Mouse (Mus musculus) heart, adult 2 months (tissue): ENCODE data around the gene Lgals3. TPM values are rescaled to one million over a fixed set of nuclear protein-coding genes. Genes with fewer than 3 reads are reported as not detected.

Experiments used
- DNase-seq, 2 experiments: peaks; one replicate each; pipeline ENCODE4 v3.0.0; 2021
- H3K27ac ChIP-seq: fragments of 200-600 bp; 2 replicates; pipeline ENCODE4 v1.8.1; 2022
- H3K27me3 ChIP-seq: fragments of 200-500 bp; 2 replicates; pipeline ENCODE4 v1.6.1; 2012; ENCODE audit warnings: mild to moderate bottlenecking, low read length, inconsistent platforms, mixed read lengths; ENCODE audit not compliant: control insufficient read depth, insufficient read depth
- H3K36me3 ChIP-seq: fragments of 200-500 bp; 2 replicates; pipeline ENCODE4 v1.6.1; 2012; ENCODE audit warnings: low read length, inconsistent platforms; ENCODE audit not compliant: control insufficient read depth, insufficient read depth
- H3K4me1 ChIP-seq: fragments of 200-500 bp; 2 replicates; pipeline ENCODE4 v1.6.1; 2011; ENCODE audit warnings: low read length; ENCODE audit not compliant: control insufficient read depth, insufficient read depth
- H3K4me3 ChIP-seq: fragments of 200-600 bp; 2 replicates; pipeline ENCODE4 v1.8.1; 2022
- H3K79me2 ChIP-seq: fragments of 200-500 bp; replicated peaks from 2 replicates; pipeline ENCODE4 v1.6.1; 2012; ENCODE audit warnings: mild to moderate bottlenecking, inconsistent platforms, low read length, moderate library complexity, mixed read lengths; ENCODE audit not compliant: control insufficient read depth, insufficient read depth
- H3K9ac ChIP-seq: fragments of 200-500 bp; 2 replicates; pipeline ENCODE4 v1.6.1; 2012; ENCODE audit warnings: low read depth, mild to moderate bottlenecking, control low read depth, inconsistent platforms, low read length, mixed read lengths
- CTCF ChIP-seq: fragments of 200-600 bp; IDR thresholded peaks from 2 replicates; pipeline ENCODE4 v1.8.1; 2022; ENCODE audit warnings: antibody characterized with exemption, mild to moderate bottlenecking, moderate library complexity
- EP300 ChIP-seq: fragments of 200-500 bp; IDR thresholded peaks from 2 replicates; pipeline ENCODE4 v1.6.1; 2011; ENCODE audit warnings: low read depth, low read length, control low read depth; ENCODE audit not compliant: insufficient read depth
- POLR2A ChIP-seq: fragments of 200-500 bp; IDR thresholded peaks from 2 replicates; pipeline ENCODE4 v1.6.1; 2011; ENCODE audit warnings: mild to moderate bottlenecking, low read depth, low read length, control low read depth; ENCODE audit not compliant: insufficient read depth
- WGBS: fragments of 180-500 bp; shearing (Covaris S2); methylation state at CpG from one replicate; pipeline ENCODE4 v1.1.7; 2018; 5-methylcytosine and 5-hydroxymethylcytosine counted together
- intact Hi-C: fragments of 180-260 bp; cut with DNase I; formaldehyde crosslinking; loops from one replicate; pipeline ENCODE4 v1.15.1; 2025
- polyA plus RNA-seq: library from polyadenylated mRNA; depleted of rRNA; stranded (reverse); fragments of >200 nt; gene quantifications from 2 replicates; pipeline ENCODE4 v1.2.3, GENCODE M21; 2012
- total RNA-seq, 2 experiments: library from RNA; stranded (reverse); gene quantifications; 2 replicates each; pipeline ENCODE4 v1.2.3; 2021

The Lgals3 gene
- total and polyA plus RNA-seq, 3 experiments = 3.2 to 19.0 (median 5.8) TPM

DNA sequence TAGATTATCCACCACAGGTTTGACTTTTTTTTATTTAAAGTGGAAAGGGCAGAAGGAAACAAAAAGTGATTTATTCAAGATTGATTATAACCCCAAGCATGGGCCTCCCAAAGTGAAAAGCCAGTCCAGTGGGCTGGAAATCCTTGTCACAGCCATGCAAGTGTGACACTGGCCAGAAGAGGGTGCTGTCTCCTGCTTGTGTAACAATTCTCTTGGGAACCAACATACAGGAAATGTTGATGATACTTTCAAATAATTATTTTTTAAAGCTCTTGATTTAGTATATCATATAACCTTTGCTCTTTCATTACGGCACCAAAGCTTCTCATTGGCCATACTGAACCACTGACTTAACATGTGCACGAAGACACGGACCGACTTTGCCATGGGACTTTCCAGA lies 32.7 kb upstream of the Lgals3 start:
- 74% methylated on average over 4 of the region's 4 CpGs for WGBS
- Histone ChIP-seq H3K9ac (no peak overlapping the region), H3K36me3 (no peaks in the 10 kb centered on the region), H3K4me3 (no peak overlapping the region), H3K27ac (no peak overlapping the region), H3K27me3 (no peaks in the 10 kb centered on the region), H3K4me1 (no peaks in the 10 kb centered on the region; the same call in 1 of the 2 replicates), H3K79me2 (no peaks in the 10 kb centered on the region)
- intact Hi-C loops = loop anchor here (1.0 kb wide), 1 partner anchor 61 kb away; no protein-coding TSS in a partner anchor
- DNase-seq = peak; percentile 46 to 69
- TF ChIP-seq CTCF (peak; percentile 88), POLR2A (no peak), EP300 (peak; percentile 45; the same call in 1 of the 2 replicates)

DNA sequence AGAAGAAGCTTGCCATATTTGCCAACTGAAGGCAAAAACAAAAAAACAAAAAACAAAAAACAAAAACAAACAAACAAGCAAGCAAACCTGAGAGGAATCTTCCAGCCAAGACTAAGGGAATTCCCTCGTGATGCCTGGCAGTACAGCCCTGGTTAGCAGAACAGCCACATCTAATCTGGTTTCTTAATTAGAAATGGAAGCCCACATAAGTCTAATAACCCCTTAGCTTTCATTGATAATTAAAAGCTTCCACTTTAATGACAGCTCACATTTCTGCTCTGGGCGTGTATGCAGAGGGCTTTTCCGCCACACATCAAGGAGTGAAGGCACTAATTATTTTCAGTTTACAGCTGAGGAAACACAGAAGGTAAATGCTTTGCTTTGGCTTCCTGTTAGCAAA lies 32.3 kb upstream of the Lgals3 start:
- Histone ChIP-seq H3K4me1 (no peaks in the 10 kb centered on the region; the same call in 1 of the 2 replicates), H3K4me3 (no peak overlapping the region), H3K27ac (no peak overlapping the region), H3K27me3 (no peaks in the 10 kb centered on the region), H3K79me2 (no peaks in the 10 kb centered on the region), H3K9ac (no peak overlapping the region), H3K36me3 (no peaks in the 10 kb centered on the region)
- intact Hi-C loops = no loop called here
- 62% methylated on average over 3 of the region's 3 CpGs for WGBS
- no peak for DNase-seq
- TF ChIP-seq CTCF (no peak), EP300 (no peak), POLR2A (no peak)

DNA sequence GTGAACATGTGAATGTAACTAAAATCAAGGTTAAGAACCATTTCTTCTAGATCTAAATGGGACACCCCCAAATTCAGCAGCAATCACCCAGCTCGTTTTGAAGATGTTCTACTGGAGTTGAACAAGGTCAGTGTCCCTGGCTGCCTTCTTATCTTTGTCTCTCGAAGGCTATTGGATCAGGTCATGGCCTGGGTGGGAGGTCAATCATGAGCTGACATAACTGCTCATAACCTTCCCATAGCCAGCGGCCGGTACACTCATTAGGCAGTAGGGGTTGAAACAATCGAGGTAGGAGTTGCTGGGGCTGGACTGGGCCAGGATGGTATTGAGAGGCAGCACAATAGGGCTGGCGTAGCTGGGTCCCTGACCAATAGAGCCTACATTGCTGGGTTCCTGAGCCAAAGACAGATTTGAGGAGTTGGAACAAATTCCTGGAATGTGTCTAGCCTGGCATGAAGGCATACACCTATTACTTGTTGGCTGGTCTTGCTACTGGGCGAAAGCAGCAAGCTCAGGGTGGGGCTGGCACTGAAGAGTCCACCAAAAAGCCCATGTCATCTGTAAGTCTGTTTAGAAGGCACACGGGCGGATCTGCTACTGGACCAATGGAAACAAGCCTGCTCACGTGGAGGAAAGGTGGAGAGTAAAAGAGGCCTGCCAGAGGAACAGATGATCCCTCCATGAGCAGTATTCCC lies 27.2 kb upstream of the Lgals3 start:
- 77% methylated on average over 10 of the region's 10 CpGs for WGBS
- no peak overlapping the region for H3K4me3 ChIP-seq

GRCm38 (mm10) chr14:47341811-47342291 lies 25.7 kb upstream of the Lgals3 start:
- H3K36me3 ChIP-seq = no peaks in the 10 kb centered on the region
- intact Hi-C loops = no loop called here
- DNase-seq = no peak
- no peak overlapping the region for H3K4me3 ChIP-seq
- TF ChIP-seq EP300 (no peak), CTCF (no peak), POLR2A (no peak)
- H3K27ac ChIP-seq = no peak overlapping the region
- H3K79me2 ChIP-seq = no peaks in the 10 kb centered on the region
- WGBS = 77% methylated on average over 4 of the region's 4 CpGs
- H3K9ac ChIP-seq = no peak overlapping the region
- H3K27me3 ChIP-seq = no peaks in the 10 kb centered on the region
- no peaks in the 10 kb centered on the region for H3K4me1 ChIP-seq

More for the DNA sequence above, 27.2 kb upstream of the Lgals3 start:
- Histone ChIP-seq H3K9ac (no peak overlapping the region), H3K4me1 (no peaks in the 10 kb centered on the region), H3K79me2 (no peaks in the 10 kb centered on the region), H3K27me3 (no peaks in the 10 kb centered on the region), H3K27ac (no peak overlapping the region), H3K36me3 (no peaks in the 10 kb centered on the region)
- intact Hi-C loops = no loop called here
- no peak for DNase-seq
- TF ChIP-seq EP300 (no peak), CTCF (no peak), POLR2A (no peak)

- H3K36me3 ChIP-seq = no peaks in the 10 kb centered on the region
- H3K4me3 ChIP-seq = no peak overlapping the region
- H3K4me1 ChIP-seq = no peaks in the 10 kb centered on the region; the same call in 1 of the 2 replicates
- no peaks in the 10 kb centered on the region for H3K79me2 ChIP-seq
- H3K9ac ChIP-seq = no peak overlapping the region
- TF ChIP-seq EP300 (no peak), CTCF (no peak), POLR2A (no peak)
- no peak for DNase-seq
- no peak overlapping the region for H3K27ac ChIP-seq
- no peaks in the 10 kb centered on the region for H3K27me3 ChIP-seq
- 83% methylated on average over 1 of the region's 1 CpGs for WGBS
- intact Hi-C loops = no loop called here
Measured at GRCm38 (mm10) chr14:47346715-47347114, 20.8 kb upstream of the Lgals3 start.

DNA sequence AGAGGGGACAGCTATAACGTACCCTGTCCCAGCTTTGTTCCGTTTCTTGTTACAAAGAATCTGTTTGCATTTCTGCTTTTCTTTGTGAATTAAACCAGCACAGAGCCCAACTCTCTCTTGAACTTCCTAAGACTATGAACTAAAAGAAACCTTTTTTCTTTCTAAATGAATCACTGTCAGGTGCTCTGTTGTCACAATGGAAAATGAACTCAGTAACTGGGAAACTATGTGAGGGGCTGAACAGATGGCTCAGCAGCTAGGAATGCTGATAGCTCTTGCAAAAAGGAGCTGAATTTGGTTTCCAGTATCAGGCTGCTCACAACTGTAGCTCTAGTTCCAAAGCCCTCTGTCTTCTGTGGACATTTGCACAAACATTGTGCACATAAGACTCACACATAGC lies 16.6 kb upstream of the Lgals3 start:
- Histone ChIP-seq H3K27me3 (no peaks in the 10 kb centered on the region), H3K79me2 (no peaks in the 10 kb centered on the region), H3K9ac (no peak overlapping the region), H3K36me3 (no peaks in the 10 kb centered on the region), H3K27ac (no peak overlapping the region), H3K4me1 (no peaks in the 10 kb centered on the region; the same call in 1 of the 2 replicates), H3K4me3 (no peak overlapping the region)
- TF ChIP-seq CTCF (no peak), POLR2A (no peak)
- intact Hi-C loops = no loop called here
- 80% methylated on average over 2 of the region's 2 CpGs for WGBS
- DNase-seq = no peak
